Mouse (Mus musculus) CD4-positive helper T cell, adult 2 months (primary cell): Measurements from ENCODE around the gene Mta3.

Experiments
- DNase-seq: peaks from one replicate; pipeline ENCODE4 v3.0.0-alpha.2; 2012; ENCODE audit warnings: low read depth, missing footprints, low spot score

The Mta3 gene

GRCm38 (mm10) chr17:83706116-83706593, at the start of gene Mta3:
Gene Mta3 (plus strand): TSS chr17:83706163.
- peak; percentile 75 for DNase-seq

GRCm38 (mm10) chr17:83657375-83657774, 48.6 kb upstream of the Mta3 start:
- DNase-seq, result no peak

- no peak for DNase-seq
Measured at GRCm38 (mm10) chr17:83658943-83659342, 47.0 kb upstream of the Mta3 start.

GRCm38 (mm10) chr17:83664761-83665160, 41.2 kb upstream of the Mta3 start:
- no peak for DNase-seq

- DNase-seq, result peak; percentile 38
Measured at GRCm38 (mm10) chr17:83666597-83667287, 39.2 kb upstream of the Mta3 start.

- DNase-seq, result no peak
Measured at GRCm38 (mm10) chr17:83667934-83668690, 37.9 kb upstream of the Mta3 start.

- no peak for DNase-seq
Measured at GRCm38 (mm10) chr17:83672685-83673084, 33.3 kb upstream of the Mta3 start.

- DNase-seq, result no peak
Measured at GRCm38 (mm10) chr17:83677370-83677769, 28.6 kb upstream of the Mta3 start.

- no peak for DNase-seq
Measured at GRCm38 (mm10) chr17:83681977-83682376, 24.0 kb upstream of the Mta3 start.

GRCm38 (mm10) chr17:83684475-83684874, 21.5 kb upstream of the Mta3 start:
- no peak for DNase-seq

GRCm38 (mm10) chr17:83690418-83690817, 15.5 kb upstream of the Mta3 start:
- no peak for DNase-seq

GRCm38 (mm10) chr17:83691379-83691778, 14.6 kb upstream of the Mta3 start:
- no peak for DNase-seq

GRCm38 (mm10) chr17:83693941-83694340, 12.0 kb upstream of the Mta3 start:
- DNase-seq, result no peak

- DNase-seq, result peak; percentile 33
Measured at GRCm38 (mm10) chr17:83695785-83696184, 10.2 kb upstream of the Mta3 start.

- no peak for DNase-seq
Measured at GRCm38 (mm10) chr17:83699062-83699724, 6.8 kb upstream of the Mta3 start.

- DNase-seq, result no peak
Measured at GRCm38 (mm10) chr17:83700125-83700524, 5.8 kb upstream of the Mta3 start.

GRCm38 (mm10) chr17:83704469-83704868, 1.5 kb upstream of the Mta3 start:
- no peak for DNase-seq

- DNase-seq, result peak; percentile 70
Measured at GRCm38 (mm10) chr17:83705352-83706115, 429 bp upstream of the Mta3 start.

- DNase-seq, result peak; percentile 48
Measured at GRCm38 (mm10) chr17:83706594-83707126, 697 bp downstream of the Mta3 start.

- peak; percentile 56 for DNase-seq
Measured at GRCm38 (mm10) chr17:83707372-83707771, 1.4 kb downstream of the Mta3 start.

- peak; percentile 67 for DNase-seq
Measured at GRCm38 (mm10) chr17:83707846-83708245, 1.9 kb downstream of the Mta3 start.
